Mouse (Mus musculus) kidney, postnatal 25 days (tissue): ENCODE data around the gene Ajuba.

Experiments
- DNase-seq, 2 experiments: peaks; one replicate each; pipeline ENCODE4 v3.0.0; 2021; ENCODE audit warnings: mixed read lengths in 2 of 2

Ajuba gene

DNA sequence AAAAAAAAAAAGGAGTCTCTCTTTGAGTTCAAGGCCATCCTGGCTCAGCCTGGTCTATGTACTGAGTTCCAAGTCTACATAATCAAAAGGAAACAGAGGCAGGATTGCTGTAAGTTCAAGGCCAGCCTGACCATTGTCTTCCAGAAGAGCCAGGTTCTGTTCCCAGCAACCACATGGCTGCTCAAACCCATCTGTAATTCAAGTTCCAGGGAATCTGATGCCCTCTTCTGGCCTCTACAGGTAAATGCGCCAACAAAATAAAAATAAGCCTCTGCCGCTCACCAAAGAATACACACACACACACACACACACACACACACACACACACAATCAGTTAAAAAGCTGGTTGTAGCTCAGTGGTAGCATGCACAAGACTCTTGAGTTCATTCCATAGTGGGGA lies 38.8 kb downstream of the Ajuba start:
- no peak for DNase-seq

DNA sequence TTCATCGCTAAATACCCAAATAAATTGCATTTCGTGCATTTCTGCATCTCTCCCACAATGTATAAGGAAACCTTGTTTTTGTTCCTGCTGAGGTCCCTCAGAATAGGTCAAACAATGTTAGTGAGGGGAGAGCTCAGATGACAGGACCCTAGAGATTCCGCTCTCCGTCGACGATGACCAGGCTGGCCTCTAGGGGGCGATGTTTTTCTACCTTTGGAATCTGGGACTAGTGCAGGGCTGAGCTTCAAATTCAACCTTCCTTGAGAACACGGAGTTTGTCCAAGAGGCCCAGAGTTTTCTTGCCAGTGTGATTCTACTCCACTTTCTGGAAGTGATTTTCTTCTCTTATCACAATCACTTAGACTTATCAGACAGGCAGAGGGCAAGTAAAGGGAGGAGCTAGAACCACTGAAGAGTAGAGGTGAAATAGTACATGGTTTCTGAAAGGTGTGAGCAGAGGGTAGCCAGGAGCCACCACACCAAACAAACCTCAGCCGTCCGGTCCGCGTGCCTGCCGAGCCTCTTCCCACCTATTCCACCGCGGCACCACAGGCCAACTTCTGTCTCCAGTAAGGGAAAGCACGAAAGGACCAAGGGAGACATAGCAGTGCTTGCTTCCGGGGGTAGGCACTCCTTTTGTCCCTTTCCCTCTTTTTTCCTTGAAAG lies 48.8 kb downstream of the Ajuba start:
- DNase-seq, result peak; percentile 78 to 91

DNA sequence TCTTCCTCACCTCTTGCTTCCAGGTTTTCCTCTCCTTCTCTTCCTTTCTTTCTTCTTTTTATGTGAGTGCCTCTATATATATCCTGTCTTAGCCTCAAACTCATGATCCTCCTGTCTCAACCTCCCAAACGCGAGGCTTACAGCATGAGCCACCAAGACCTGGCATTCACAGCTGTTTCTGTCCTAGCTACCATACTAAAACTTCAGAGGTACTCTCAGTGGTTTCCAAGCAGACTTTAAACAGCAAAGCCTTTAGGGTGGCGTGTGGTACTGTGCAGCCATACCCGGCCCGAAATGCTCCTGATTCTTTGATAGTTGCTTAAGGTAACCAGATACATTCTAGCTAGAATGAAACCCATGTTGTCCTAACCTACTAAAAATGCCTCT lies 49.4 kb downstream of the Ajuba start:
- no peak for DNase-seq

DNA sequence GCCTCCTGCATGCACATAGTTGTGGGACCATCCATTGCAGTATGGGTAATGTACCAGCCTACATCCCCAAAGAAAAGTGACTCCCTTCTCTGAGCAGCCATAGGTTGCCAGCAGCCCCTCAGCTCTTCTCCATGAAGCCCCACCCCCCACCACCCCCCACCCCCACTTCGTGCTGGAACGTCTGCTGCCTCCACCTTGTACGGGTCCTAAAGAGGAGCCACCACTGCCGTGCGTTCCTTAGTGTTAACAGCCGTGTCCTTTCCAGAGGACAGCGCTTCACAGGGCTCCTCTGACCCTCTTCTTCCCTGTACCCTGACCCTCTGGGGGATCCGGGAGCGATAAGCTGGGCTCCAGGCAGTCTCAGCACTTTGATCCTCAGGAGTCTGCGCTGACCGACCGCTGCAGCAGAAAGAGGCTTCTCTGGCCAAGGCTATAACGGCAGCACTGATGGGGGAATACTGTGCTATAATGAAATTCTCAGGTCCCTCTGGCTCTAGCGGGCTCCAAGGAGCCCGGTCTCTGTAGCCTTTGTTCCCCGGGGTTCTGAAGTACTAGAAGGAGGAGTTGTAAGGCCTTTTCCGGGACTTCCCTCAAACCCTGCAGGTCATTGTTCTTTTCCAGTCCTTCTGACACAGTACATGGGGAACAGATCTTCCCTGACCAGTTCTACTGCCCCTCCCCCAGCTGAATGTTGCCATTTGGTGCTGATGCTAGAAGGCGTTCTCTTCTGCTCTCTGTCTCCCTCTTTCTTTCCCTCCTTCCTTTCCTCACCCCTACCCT lies 49.9 kb downstream of the Ajuba start:
- peak in 1 of 2 experiments; percentile 29 for DNase-seq

DNA sequence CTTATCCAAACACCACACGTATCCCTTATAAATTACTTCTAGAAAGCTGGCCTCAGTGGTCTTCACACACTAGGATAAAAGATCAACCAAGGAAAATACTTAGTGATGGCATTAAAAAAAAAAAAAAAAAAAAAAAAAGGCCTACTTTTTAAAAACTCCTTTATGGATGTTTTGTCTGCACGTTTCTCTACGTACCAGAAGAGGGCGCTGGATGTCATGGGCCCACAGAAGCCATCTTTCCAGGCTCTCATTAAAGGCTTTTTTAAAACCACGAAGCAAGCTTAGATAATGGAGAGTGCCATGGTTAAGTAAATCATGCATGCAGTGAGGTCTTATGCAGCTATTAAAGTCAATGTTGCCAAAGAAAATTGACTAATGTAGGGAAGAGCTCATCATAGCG lies 53.8 kb downstream of the Ajuba start:
- DNase-seq, result no peak
